Mouse (Mus musculus) bone marrow, adult 2 months (tissue): ENCODE measurements around the gene Mxi1.

Experiments used
- CTCF ChIP-seq: fragments of 200-500 bp; IDR thresholded peaks from 2 replicates; pipeline ENCODE4 v1.5.1; 2011; ENCODE audit warnings: low read length, control low read depth; ENCODE audit not compliant: control insufficient read depth, insufficient read depth
- POLR2A ChIP-seq: fragments of 200-500 bp; IDR thresholded peaks from 2 replicates; pipeline ENCODE4 v1.6.1; 2011; ENCODE audit warnings: low read depth, mild to moderate bottlenecking, control low read depth, low read length, borderline replicate concordance; ENCODE audit not compliant: control insufficient read depth

- no peak for TF ChIP-seq POLR2A
- TF ChIP-seq CTCF = no peak
Observed at GRCm38 (mm10) chr19:53275204-53275603, 35.1 kb upstream of the Mxi1 start.
